Mouse (Mus musculus): ENCODE data around the gene Lrrfip1.

Lrrfip1 gene

DNA sequence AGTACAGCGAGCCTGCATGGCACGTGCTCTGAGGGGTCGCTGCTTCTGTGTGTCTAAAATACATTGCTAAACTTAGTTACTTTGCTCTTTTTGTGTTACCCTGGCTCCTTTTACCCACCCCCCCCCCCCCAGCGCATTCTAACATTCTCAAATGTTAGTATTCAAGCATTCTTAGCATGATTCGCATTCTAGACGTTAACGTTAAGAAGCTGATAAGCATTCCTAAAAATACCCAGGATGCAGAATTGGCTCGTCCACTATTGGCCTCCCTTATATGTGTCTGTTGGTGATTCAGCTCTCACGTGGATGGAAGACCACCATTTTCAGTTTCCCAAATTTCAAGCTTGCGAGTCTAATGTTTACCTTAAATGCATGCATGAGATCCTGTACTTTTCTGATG is 86.5 kb downstream of the Lrrfip1 start:
- DNase-seq (ENCODE audit: low read depth, low spot score): no peak

DNA sequence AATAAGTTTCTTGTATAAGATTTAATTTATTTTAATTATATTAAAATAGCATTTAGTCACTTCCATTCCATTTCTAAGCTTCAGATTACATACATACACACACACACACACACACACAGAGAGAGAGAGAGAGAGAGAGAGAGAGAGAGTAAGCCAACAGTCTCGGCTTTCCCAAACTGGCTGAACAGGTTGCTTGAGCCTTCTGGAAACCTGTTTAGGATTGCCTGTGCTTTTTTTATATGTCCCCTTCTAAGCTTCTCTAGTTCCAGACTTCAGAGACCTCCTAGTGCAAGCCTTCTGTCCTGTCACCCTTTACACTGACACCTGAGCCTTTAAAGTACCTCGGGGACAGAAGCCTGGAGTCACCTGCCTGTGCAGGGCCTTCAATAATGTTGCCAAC is 87.1 kb downstream of the Lrrfip1 start:
- DNase-seq (ENCODE audit: low read depth, low spot score): no peak

DNA sequence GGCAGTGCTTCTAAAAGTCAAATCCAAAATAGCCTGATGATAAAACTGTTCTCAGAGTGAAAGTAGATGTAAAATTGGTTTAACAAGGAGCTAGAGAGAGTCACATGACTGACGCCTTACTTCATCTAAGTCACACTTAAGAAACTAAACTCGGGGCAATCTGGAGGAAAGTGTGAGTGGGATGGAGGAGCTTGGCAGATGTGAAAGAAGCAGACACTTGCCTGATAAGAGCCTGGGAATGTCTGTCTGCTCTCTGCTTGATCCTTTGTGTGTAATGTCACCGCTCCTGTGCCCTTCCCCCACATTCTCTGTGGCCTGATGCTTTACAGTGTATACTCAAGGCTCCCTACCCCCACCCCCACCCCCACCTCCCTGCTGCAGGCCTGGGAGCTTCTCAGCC is 87.8 kb downstream of the Lrrfip1 start:
- peak; percentile 89 for DNase-seq (ENCODE audit: low read depth, low spot score)

DNA sequence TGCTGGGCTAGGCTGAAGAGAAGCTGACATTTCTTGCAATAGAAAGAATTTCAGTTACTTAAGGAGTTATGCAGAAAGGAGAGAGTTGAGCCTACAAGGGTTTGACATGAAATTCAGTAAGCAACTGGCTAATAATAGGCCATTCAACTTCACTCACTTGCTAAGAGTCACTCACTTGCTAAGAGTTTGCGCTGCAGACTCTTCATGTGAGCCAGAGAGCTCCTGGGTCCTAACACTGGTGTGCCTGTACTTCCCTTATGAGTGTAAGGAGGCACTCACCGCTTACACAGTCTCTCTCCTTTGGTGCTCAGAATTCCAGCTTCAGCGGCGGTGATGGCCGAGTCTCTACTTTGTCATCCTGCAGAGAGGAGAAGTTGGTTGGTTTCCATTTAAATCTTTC is 88.2 kb downstream of the Lrrfip1 start:
- no peak for DNase-seq (ENCODE audit: low read depth, low spot score)

DNA sequence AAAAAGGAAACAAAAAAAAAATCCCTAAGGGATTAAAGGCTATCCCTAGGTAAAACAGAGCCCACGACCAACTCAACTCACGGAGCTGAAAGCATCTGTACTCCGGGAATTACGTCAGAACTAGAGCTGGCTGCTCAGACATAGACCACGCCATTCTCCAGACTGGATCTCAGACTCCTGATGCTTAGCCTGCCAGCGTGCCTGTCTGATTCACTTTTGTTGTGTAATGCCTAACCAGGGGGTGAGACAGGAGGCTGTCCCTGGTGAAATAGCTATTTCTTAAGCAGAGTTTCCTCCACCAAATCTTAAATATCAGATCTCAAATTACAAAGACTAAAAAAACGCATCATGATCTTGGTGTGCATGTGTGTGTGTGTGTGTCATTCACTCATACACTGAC is 89.5 kb downstream of the Lrrfip1 start:
- peak; percentile 50 for DNase-seq (ENCODE audit: low read depth, low spot score)

DNA sequence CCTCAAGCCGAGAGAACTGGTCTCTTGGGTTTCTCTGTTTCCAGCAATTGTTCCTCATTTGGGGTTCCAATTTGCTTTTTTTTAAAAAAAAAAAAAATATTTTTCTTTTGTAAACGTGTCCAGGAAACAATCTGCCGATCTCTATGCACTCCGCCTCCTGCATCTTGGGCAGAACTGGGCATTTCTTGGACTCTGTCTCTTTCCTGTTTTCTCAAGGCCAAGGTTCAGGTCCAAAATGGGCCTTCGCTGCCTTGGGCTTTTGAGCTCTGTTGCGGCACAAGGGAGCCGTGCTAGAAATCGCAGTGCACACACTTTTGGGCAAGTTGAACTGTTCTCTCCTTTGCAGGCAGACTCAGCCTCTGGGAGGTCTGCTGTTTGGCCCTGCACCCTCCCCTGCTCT is 90.4 kb downstream of the Lrrfip1 start:
- no peak for DNase-seq (ENCODE audit: low read depth, low spot score)

DNA sequence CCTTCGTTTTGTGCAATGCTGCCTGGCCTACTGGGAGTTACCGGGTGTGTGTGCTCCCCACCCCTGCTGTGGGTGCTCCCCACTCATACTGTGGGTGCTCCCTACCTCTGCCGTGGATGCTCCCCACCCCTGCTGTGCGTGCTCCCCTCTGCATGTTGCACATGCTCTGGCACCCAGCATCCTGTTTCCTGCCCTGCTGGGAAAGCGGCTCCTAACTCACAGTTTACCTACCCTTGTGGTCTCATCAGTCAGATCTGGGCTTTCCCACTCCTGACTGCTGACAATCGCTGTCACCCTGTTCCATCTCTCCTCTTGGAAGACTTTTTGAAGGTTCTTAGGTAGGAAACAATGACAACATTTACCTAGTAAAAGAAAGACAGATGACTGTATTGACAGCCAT is 91.9 kb downstream of the Lrrfip1 start:
- DNase-seq (ENCODE audit: low read depth, low spot score): no peak

DNA sequence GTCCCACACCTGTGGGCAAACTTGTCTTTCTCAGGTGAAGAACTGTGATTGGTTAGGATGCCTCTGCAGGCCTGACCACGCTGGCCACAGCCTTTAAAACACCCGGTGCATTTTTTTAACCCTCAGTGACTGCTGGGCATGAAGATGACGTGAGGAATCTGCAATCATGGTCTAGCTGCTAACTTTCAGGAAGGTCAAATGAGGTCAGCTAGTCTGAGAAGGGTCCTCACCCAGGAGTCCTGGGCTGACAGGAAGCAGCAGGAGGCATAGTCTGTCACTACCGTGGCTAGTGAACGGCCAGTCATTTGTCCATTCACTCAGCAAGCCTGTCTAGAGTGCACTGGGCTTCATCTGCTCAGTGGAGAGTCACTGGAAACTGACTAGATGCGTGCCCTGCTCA is 93.9 kb downstream of the Lrrfip1 start:
- DNase-seq (ENCODE audit: low read depth, low spot score): no peak

DNA sequence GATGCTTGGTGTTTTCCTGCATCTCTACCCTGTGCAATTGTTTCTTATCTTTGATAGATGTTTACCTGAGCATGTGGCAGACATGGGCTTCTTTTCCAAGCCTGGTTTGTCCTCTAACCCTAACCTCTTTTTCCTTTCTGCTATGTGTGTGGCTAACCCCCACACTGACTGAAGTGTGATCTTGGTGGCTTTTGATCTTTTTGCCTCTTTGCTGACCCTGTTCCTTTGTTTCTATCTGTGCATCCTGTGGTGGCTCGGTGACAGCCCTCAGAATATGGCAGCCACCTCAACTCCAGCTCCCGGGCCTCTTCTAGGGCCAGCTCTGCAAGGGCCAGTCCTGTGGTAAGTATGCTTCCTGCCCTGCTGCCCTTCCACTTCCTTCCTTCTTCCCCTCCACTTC is 94.8 kb downstream of the Lrrfip1 start:
- no peak for DNase-seq (ENCODE audit: low read depth, low spot score)

DNA sequence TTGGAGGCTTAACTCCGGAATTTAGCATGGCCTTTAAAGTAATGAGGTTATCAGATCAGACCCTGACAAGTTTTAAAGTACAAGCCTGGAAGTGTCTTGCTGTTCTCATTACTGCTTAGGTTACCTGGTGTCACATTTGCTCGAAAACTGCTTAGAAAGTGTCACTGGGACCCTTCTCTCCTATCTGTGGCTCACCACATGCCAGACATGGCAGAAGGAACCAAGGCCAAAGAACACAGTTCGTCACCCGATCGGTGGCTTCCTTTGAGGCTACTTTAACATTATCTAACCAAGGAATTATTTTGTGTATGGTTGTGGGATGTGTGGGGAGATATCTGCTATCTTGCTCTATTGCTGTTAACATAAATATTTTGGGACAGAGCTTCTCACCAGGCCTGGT is 95.5 kb downstream of the Lrrfip1 start:
- DNase-seq (ENCODE audit: low read depth, low spot score): no peak

DNA sequence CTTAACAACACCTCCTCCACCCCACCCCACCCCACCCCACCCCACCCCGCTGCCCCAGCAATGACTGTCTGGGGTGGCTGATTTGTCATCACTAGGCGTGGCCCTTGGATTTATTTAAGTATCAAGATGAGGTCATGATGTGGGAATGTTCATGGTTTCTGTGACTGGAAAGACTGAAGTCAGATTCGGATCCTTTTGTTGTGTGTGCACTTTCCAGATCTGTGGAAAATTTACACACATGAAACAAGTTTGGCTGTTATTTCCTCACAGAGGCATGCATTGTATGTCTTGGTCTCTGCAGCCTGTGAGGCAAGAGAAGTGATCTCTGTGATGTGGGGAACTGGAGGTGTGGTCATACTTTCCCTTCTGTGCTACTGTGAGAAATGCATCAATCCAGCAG is 96.7 kb downstream of the Lrrfip1 start:
- DNase-seq (ENCODE audit: low read depth, low spot score): no peak

DNA sequence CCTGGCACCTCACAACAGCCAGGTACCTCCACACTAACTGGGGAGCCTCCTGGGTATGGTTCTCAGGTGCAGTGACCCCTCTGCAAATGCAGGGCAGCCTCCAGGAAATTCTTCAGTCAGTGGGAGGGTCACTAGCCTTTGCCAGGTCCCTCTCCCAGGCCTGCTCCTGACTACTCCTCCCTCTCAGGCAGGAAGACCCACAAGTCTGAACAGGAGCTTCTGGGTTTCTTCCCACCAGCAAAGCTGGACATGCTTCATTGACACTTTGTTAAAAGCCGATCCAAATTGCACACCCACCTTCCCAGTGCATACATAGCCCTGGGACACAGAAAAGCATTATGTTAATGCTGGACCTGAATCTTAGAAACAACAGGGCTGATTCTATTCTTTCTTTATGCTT is 97.3 kb downstream of the Lrrfip1 start:
- DNase-seq (ENCODE audit: low read depth, low spot score): no peak

DNA sequence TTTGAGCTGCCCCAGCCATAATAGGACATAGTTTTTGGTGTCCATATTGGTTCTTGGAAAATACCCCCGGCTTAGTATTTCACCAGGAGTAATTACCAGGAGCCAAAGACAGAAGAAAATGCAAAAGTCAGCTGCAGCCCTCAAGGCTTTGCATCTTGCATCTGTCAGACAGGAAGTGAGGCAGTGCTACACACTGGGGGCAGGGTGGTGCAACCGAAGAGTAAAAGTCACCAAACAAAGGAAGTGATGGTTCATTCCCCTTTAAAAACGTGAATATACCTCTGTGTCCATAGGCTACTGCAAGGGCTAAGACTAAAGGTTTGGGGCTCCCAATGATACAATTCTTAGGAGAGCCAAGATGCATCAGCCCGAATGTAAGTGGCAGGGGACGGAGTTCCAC is 98.0 kb downstream of the Lrrfip1 start:
- no peak for DNase-seq (ENCODE audit: low read depth, low spot score)

DNA sequence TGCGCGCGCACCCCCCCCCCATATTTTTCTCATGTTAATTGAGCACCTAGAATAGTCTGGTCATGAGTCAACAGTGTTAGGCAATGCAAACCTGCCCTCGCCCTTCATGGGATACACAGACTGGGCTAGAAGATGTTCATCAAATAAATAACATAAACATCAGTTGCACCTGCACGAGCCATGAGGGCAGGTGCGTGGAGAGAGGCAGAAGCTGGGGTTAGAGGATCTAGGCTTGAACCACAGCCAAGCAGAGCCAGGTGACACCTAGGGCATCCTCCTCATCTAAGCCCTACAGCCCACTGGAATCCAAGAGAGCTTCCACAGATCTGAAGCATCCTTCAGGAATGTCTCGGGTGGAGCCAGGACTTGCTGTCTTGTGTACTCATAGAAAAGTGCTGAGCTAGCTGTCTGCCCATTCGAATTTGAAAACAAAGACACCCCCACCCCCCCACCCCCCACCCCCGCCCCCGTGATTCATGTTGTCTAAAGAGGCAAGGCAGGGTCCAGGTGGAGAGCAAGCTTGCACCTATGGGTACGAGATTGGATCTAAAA is 98.8 kb downstream of the Lrrfip1 start:
- DNase-seq (ENCODE audit: low read depth, low spot score): no peak

DNA sequence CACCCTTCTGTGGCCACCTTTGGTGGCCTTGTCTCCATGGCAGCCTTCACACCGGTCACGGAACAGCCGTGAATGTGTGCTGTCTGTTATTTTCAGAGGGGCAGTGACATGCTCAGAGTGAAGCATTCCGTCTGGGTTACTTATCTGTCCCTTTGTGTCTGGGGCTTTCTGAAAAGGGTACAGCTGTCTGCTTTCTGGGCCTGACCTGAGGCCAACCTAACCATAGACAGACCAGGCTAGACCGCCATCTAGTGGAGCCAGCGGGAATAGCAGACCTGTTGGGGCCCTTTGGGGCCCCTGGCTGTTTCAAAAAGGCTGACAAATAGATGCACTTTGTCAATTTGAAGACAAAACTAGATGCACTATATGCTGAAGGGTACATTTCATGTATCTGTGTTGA is 100.3 kb downstream of the Lrrfip1 start:
- DNase-seq (ENCODE audit: low read depth, low spot score): no peak

DNA sequence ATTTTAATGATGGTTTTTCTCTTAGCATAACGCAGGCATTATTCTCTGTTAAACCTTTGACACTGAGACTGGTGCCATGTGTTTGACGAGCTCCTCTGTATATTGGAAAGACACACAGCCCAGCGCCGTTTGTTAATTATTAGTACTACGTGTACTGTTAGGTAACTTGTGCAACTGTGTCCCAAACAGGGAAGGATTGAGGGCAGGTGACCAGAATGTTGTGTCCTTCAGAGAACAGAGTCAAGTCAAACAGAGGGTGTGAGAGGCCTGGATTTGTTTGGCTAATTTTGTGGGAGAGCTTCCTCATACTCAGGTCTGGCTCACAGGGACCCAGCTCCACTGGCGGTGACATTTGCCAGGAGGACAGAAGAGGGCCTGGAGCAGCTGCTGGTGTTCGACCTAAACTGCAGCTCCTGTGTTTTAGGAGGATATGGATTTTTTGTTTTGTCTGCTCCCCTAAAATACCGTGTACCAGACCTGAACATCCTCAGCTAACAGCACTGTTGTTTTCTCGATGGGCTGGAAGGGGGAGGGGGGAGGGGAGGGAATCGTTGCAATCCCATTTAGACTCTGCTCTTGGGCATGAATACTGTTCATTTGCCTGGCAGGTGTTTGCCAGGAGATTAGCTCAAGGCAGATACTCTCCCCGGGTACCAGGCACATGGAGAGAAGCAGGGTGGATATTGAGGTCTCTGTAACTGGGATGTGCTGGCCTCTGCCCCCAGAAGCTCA is 103.3 kb downstream of the Lrrfip1 start:
- DNase-seq (ENCODE audit: low read depth, low spot score): no peak

DNA sequence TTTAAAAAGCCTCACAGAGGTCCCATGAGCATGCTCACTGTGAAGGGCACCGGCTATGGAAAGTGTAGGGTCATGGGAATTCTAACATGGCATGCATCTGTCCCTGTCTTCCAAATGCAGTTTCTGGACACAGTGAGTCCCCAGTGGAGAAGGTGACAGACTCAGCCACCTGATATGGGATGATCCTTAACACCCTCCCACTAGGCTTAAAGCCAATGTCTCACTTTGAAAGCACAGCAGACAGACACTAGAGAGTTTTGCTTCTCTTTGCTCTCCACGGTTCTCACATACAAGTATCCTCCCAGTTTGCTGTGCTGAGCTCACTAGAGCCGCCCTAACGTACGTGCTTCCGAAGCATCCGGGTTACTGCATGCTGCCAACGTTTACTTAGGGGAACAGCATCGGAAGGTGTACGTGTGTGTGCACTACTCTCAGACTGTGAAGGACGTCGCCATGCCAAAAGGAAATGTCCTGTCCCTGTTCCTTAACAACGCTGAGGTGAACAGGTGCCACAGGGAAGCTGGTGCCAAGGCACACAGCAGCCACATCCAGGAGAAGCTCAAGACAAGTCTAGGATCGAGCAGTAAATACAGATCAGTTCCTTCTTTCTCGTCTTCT is 104.9 kb downstream of the Lrrfip1 start:
- DNase-seq (ENCODE audit: low read depth, low spot score): no peak

DNA sequence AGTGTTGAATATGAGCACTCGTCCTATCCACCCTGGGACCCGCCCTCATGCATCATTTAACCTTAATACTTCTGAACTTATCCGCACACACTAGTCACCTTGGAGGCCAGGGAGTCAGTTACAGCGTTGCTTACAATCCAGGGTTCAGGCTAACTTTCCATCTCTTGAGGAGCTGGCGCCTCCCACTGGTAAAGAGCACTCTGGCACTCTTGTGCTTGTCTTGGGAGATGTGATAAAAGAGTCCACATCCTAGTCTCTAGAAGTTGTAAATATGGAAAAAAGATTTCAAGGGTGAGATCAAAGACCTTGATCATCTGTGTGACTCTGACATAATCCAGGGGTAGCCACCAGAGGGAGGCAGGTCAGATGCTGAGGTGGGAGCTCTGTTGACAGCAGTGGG is 109.0 kb downstream of the Lrrfip1 start:
- DNase-seq (ENCODE audit: low read depth, low spot score): no peak

DNA sequence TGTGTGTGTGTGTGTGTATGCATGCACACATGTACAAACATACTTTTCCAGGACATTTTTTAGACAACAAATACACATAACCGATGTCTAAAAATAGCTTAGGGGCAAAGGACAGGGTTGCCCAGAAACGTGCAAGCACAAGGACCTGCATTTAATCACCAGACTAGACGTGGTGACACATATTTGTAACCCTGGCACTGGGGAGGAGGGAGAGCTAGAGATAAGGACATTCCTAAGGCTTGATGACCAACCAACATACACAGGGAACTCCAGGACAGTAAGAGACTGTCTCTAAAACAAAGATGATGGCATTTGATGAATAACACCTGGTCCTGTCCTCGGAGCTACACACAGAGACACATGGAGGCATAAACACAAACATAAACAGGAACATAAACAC is 110.8 kb downstream of the Lrrfip1 start:
- no peak for DNase-seq (ENCODE audit: low read depth, low spot score)

DNA sequence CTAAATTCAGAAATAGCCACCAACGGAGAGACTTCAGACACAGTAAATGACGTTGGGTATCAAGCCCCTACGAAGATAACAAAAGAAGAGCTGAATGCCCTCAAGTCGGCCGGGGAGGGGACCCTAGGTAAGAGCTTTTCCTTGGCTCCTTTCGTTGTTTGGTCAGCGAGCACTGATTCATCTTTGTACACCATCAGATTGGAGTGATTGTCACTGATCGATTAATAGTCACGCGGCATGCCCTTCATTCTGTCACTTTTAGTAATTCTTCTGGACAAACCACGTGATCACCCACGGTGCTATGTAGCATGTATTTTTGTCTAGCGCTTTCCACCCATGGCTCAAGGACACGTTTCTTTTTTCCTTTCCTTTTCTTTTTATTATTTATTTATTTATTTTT is 113.6 kb downstream of the Lrrfip1 start:
- DNase-seq (ENCODE audit: low read depth, low spot score): no peak

DNA sequence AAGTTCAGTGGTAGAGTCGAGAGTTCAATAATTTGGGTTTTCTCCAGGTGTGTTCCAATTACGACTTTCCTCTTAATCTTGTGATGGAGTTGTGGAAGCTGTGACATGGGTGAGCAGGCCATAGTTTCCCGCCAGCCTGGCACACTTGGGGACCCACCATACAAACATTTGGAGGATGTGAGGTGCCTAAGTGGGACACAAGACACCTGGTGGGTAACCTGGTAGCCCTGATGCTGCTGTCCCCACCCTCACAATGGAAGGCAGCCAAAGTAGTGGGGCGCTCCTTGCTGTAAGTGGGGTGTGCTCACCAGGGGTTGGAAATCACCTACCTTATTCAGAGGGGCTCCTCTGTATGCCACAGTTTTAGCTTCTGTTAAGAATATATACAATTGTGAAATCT is 114.1 kb downstream of the Lrrfip1 start:
- no peak for DNase-seq (ENCODE audit: low read depth, low spot score)

DNA sequence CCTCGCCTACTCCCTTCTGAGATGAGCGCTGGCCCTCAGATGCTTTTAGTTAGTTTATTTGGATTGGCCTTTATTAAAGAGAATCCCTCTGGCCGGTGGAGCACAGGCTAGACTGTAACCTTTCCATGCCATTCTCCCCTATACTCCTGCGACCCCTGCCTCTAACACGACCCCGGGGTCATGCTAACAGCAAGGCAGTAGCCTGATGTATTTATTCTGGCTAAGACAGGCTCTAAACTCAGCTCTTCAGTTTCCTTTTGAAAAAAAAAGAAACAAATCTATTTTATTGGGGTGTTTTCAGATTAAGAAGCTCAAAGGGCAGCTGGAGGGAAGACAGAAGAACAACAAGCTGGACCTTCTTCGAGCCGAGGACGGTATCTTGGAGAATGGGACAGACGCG is 123.6 kb downstream of the Lrrfip1 start:
- no peak for DNase-seq (ENCODE audit: low read depth, low spot score)

DNA sequence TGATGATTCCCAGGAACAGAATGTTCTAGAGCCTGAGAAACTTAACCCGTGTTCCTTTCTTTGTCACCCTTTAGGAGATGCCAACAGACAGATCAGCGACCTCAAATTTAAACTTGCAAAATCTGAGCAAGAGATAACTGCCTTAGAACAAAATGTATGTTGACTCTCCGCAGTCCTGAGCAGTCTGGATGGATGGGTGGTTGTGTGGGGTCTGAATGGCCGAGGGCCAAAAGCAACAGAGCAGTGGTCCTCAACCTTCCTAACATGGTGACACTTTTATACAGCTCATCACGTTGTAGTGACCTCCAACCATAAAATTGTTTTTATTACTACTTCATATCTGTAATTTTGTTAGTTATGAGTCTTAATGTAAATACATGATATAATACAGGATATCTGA is 124.5 kb downstream of the Lrrfip1 start:
- DNase-seq (ENCODE audit: low read depth, low spot score): no peak

DNA sequence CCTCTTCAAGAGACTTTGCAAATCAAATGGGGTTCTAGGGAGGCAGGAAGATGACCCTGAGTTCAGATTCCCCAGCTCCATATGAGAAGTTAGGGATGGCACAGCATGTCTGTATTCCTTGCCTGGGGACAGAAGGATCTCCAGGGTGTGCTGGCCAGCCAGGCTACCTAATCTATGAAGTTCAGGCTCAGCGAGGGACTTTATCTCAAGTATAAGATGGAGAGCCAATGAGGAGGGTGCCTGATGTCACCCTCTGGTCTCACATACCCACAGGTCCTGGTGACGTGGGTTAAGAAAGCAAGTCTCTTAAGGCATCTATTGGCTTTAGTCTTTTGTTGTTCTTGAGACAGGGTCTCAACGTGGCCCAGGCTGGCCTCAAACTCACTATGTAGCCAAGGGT is 124.9 kb downstream of the Lrrfip1 start:
- no peak for DNase-seq (ENCODE audit: low read depth, low spot score)

Measured in telencephalon, adult 2 months (tissue).